8 mouse cellular contexts compared by ENCODE assay signal in the genomic region with DNA sequence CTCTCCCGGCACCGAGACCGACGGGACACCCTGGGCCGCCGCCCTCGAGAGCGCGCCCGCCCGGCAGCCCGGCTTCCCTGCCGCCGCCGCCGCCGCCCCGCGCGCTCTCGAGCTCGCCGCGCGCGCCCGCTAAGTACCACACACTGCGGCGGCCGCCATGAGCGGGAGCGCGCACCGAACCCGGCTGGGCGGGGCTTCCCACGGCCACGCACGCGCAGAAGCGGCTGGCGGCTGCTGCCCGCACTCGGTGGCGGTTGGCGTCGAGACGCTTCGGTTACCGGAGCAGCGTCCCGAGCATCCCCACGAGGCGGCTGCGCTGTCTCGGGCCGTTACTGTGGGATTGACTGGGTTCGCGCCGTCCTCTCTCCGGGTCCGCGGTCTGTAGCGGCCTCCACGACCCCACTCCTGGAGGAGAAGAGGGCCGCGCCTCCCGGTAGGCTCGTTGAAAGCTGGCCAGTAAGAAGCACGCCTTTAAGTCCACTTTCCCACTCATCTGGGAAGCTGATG. TPM values are rescaled to one million over a fixed set of nuclear protein-coding genes. Genes with fewer than 3 reads are reported as not detected.
DNase-seq lines count a peak whose midpoint lies in the region; ATAC-seq lines count a peak whose summit lies in the region.

No protein-coding gene starts in this region.

- peak; percentile 65 for ATAC-seq in activated CD4-positive, CD25-positive, alpha-beta regulatory T cell, adult 4 months
- peak; percentile 65 for ATAC-seq in common myeloid progenitor, adult 5-6 weeks (replicated peaks; ENCODE audit: low read depth, poor library complexity, severe bottlenecking)
- peak; percentile 90 for ATAC-seq in megakaryocyte, adult 5-6 weeks (ENCODE audit: poor library complexity, severe bottlenecking)

- peak; percentile 91 to 93 for DNase-seq in gastrocnemius, adult 8-10 months (ENCODE audit: low spot score in 2 of 2)
- DNase-seq in hindlimb bud, embryonic 11.5 days (ENCODE audit: extremely low spot score, low read depth, low spot score): peak; percentile 28
- peak; percentile 85 to 90 for DNase-seq in left cerebral cortex, adult 8-10 months (ENCODE audit: low spot score in 2 of 2)
- DNase-seq in right cerebral cortex, adult 18-20 months: peak; percentile 94
- peak; percentile 98 for DNase-seq in urinary bladder, adult 2 months (ENCODE audit: low spot score)

RNA-seq across cellular contexts. Expression of a gene that starts 0.3 kb away (rescaled TPM):
- polyA plus RNA-seq in activated CD4-positive, CD25-positive, alpha-beta regulatory T cell, adult 4 months (2017; shearing (Covaris generic)): 1 to 10 TPM; 5.6 to 8.2 TPM
- total RNA-seq in common myeloid progenitor, adult 5-6 weeks (2017): 23.8 and 27.6 TPM in 2 replicates
- total RNA-seq in gastrocnemius, adult 8-10 months (2022): 10 to 100 TPM; 10.4 to 14.5 (median 11.7) TPM
- 10 to 100 TPM; 29.6 to 34.1 (median 31.4) TPM for total RNA-seq in left cerebral cortex, adult 8-10 months (2022)
- 14.2 and 16.3 TPM in 2 replicates for total RNA-seq in megakaryocyte, adult 5-6 weeks (2015)
- 14.6 and 15.2 TPM in 2 replicates for total RNA-seq in megakaryocyte, adult 5-6 weeks (2017)
- polyA plus RNA-seq in urinary bladder, adult 2 months (2012; rRNA removed): 28.9 and 30.7 TPM in 2 replicates

RNA-seq across cellular contexts. Expression of a gene that starts 0.5 kb away (rescaled TPM):
- polyA plus RNA-seq in activated CD4-positive, CD25-positive, alpha-beta regulatory T cell, adult 4 months (2017; shearing (Covaris generic)): not detected
- total RNA-seq in common myeloid progenitor, adult 5-6 weeks (2017): 0.39 and 0.46 TPM in 2 replicates
- 1 to 10 TPM; 1.5 to 7.1 (median 4.4) TPM for total RNA-seq in gastrocnemius, adult 8-10 months (2022)
- 1 to 10 TPM; 1.5 to 3.5 (median 2.0) TPM for total RNA-seq in left cerebral cortex, adult 8-10 months (2022)
- not detected in 2 replicates for total RNA-seq in megakaryocyte, adult 5-6 weeks (2015)
- total RNA-seq in megakaryocyte, adult 5-6 weeks (2017): not detected in 2 replicates
- 3.0 and 3.8 TPM in 2 replicates for polyA plus RNA-seq in urinary bladder, adult 2 months (2012; rRNA removed)

Comparison
In these comparisons a context has a peak if more than half of its experiments do, and no peak if none do; other contexts are left out.
1. Peak in every context shown above with its lines: DNase-seq and ATAC-seq.
2. DNase-seq: peak in every context shown above with its lines; median percentile 98 in urinary bladder, adult 2 months; 94 in right cerebral cortex, adult 18-20 months; 92 in gastrocnemius, adult 8-10 months; 88 in left cerebral cortex, adult 8-10 months; 28 in hindlimb bud, embryonic 11.5 days.